Mouse (Mus musculus): ENCODE results near the gene Cdk15.

Cdk15 gene

GRCm38 (mm10) chr1:59272189-59272588 is 15.5 kb downstream of the Cdk15 start:
- in situ Hi-C loops (cut with MboI, MseI): no loop called here

- in situ Hi-C loops (cut with MboI, MseI): no loop called here
Observed at GRCm38 (mm10) chr1:59285880-59286279, 29.2 kb downstream of the Cdk15 start.

GRCm38 (mm10) chr1:59286316-59286850 is 29.7 kb downstream of the Cdk15 start:
- in situ Hi-C loops (cut with MboI, MseI): no loop called here

DNA sequence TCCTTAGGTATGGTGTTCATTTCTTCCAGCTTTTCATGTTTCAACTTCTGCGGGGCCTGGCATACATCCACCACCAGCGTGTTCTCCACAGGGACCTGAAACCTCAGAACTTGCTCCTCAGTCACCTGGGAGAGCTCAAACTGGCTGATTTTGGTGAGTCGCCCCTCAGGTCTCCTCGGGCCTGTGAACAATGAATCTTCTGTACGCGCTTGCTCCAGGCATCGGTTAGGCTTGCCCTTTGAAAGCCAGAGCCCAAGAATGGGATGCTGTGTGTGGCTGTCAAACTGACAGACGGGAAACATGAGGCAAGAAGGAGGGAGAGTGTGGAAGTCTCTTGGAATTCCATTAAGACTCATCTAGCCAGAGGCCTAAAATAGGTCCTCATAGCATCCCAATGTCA is 31.0 kb downstream of the Cdk15 start:
- in situ Hi-C loops (cut with MboI, MseI): no loop called here

- in situ Hi-C loops (cut with MboI, MseI): no loop called here
Observed at GRCm38 (mm10) chr1:59291652-59292051, 34.9 kb downstream of the Cdk15 start.

GRCm38 (mm10) chr1:59295769-59296168 is 39.1 kb downstream of the Cdk15 start:
- in situ Hi-C loops (cut with MboI, MseI): no loop called here

DNA sequence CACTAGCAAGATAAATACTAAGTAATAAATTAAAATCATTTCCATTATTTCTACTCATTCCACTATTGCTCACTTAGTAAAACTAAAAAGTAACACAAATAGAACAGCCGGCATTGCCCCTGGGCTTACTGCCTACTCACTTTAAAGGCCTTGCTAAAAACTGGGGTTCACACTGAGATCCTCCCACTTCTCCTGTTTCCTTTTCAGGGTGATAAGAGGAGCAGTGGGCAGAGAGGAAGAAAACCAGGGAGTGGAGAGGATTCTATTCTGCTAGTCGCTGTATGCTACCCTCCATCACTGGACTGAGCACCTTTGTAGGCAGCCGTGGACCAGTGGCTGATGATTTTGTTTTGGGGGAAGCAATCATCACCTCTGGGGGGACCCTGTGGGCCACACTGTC is 40.5 kb downstream of the Cdk15 start:
- in situ Hi-C loops (cut with MboI, MseI): no loop called here

DNA sequence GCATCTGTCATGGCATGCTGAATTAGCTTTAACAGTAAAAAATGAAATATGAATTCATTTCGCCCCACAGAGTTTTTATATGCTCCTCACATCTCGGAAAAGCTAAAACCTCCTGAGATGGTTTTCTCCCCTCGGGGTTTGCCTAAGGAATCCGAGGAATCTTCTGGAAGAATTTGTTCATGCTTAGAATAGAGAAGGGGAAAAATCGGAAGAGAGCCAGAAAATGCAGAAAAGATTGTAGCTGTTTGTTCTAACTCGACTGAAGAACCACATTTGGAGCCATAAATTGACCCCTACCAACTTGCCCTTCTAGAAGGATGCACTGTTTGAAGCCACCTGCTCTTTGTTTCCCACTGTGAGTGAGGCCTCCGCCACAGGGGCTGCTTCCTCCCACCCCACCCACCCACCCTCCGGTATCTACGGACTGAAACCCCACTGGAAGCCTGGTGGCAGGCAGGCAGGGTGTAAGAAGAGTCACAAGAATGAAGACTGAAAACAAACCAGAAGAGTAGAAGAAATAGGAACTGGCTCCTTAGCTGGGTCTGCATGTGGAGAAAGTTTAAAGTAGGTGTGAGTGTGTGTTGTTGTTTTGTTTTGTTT is 41.9 kb downstream of the Cdk15 start:
- in situ Hi-C loops (cut with MboI, MseI): no loop called here

DNA sequence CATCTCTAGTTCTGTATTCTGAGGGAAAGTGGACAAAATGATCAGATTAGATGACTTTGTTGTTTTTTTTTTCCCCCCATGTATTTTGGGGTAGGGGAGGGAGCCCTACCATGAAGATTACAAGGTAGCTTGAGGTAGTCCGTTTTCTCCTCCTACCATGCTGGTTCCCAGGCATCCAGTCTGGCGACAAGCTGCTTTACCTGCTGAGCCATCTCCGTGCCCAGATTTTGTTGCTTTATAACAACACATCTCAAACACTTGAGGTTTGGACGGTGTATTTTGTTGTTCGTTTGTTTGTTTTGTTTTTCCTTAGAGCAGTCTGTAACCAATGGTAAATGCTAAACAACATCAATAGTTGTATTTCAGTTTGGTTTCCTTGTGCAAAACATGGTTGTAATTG is 50.6 kb downstream of the Cdk15 start:
- in situ Hi-C loops (cut with MboI, MseI): no loop called here

GRCm38 (mm10) chr1:59311292-59311885 is 54.7 kb downstream of the Cdk15 start:
- in situ Hi-C loops (cut with MboI, MseI): loop anchor here in 1 of 2 experiments (10.0 kb wide), 2 partner anchors 283 to 313 kb away; no protein-coding TSS in a partner anchor

GRCm38 (mm10) chr1:59312187-59313153 is 55.8 kb downstream of the Cdk15 start:
- in situ Hi-C loops (cut with MboI, MseI): loop anchor here in 1 of 2 experiments (10.0 kb wide), 2 partner anchors 282 to 312 kb away; no protein-coding TSS in a partner anchor

GRCm38 (mm10) chr1:59313154-59313940 is 56.6 kb downstream of the Cdk15 start:
- in situ Hi-C loops (cut with MboI, MseI): loop anchor here in 1 of 2 experiments (10.0 kb wide), 2 partner anchors 281 to 311 kb away; no protein-coding TSS in a partner anchor

DNA sequence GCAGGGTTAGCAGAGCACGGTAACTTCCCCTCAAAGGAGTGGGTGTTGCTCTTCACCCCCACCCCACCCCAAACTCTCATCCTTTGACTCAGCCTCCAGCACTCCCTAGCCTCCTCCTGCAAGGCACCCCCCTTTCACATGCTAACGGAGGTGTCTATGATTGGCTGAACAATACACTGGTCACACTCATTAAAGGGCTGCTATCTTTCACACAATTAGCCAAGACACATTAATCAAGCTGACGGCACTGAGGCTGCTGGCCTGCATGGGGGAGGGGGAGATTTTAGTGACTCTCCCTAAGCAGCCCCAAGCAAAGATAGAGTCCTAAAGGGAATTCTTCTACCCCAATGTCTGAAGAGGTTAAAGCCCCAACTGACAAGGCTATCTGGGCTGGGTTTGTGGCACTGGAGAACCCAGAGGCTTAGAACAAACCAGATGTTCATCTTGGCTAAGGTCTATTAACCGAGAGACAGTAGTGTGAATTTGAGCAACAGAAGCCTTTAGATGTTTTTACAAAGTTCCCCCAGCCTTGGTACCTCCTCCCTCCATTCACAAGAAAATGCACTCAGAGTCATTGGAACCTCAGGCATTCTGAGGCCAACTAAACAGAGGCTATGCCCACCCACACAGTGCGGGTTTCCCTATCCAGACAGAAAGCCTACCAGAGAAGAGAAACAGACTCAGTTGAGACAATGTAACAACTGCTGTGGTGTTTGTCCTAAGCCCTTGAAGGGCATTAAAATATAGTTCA is 58.5 kb downstream of the Cdk15 start:
- in situ Hi-C loops (cut with MboI, MseI): loop anchor here in 1 of 2 experiments (10.0 kb wide), 2 partner anchors 280 to 310 kb away; no protein-coding TSS in a partner anchor

DNA sequence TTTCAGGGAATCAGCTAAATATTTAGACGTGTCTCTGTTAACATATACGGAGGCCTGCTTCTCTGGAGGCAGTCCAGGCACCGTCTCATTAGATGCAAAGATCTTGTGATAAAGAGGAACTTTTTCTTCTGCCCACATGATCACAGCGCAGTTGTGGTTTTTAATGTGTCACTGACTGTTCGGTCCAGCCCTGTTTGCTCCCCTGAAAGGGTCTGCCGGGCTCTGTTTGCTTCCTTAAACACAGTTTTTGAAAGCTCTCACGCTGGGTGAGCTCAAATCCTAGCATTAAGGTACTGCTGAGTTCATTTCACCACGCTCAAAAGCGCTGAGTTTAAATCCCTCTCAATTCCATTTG is 59.3 kb downstream of the Cdk15 start:
- in situ Hi-C loops (cut with MboI, MseI): loop anchor here in 1 of 2 experiments (10.0 kb wide), 2 partner anchors 279 to 309 kb away; no protein-coding TSS in a partner anchor

DNA sequence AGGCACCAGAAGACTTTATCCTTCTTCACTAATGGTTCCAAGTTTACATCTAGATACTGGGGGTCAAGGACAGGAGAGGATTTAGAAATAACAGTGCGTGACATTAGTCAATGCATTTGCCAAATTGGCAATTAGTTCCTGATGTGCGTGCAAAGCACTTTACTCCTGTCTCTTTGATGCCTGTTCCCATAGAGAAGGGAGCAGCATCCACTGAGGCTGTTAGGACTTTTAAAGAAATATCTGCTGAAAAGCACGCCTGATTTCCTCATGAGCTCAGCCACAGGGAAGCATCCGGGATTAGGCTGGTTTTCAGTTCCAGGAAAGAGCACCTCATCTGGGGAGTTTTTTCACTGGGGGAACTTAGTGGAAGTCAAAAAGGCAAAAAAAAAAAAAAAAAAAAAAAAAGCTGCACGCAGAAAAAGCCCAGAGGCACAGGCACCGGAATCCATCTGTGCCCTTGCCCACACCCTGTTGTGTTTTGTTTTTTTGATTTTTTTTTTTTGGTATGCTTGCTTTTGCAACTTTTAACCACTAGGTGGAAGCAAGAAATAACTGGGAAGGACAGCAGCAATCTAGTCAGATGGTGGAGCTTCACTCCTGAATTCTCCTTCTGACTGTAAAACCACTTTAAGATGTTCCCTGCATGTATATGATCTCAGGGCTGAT is 59.8 kb downstream of the Cdk15 start:
- in situ Hi-C loops (cut with MboI, MseI): loop anchor here in 1 of 2 experiments (10.0 kb wide), 2 partner anchors 278 to 308 kb away; no protein-coding TSS in a partner anchor

DNA sequence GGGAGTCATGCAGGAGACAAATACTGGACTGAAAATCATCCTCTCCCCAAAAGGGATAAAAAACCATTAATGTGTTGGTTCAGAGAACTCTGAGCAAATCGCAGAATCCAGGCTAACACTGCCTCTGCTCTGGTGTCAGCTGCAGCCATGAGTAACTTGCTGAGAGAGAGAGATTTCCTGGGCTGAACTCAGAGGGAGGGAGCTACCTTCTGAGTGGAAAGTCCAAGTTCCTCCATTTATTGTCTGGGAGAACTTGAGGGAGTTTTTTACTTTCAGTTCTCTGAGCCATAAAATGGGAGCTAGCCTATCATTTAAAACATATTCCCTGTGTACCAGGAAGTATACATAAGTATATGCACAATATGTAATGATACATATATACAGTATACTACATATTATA is 60.7 kb downstream of the Cdk15 start:
- in situ Hi-C loops (cut with MboI, MseI): loop anchor here in 1 of 2 experiments (10.0 kb wide), 2 partner anchors 277 to 307 kb away; no protein-coding TSS in a partner anchor

DNA sequence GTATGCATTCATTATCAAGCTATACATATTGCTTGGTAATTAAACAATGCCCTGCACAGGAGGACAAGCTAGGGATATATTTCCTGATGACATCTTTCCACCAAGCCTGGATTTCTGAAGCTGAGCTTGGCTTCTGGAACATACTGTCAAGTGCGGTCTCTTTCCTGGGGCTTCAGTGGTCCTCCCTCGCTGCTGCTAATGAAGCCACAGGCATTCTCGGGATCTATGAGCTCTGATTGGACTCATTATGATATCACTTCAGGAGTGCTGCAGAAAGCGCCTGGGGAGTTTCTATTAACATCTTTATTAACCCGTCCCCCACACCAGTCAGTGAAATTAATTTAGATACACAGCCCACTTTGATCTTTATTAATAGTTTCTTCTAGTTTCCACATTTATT is 62.2 kb downstream of the Cdk15 start:
- in situ Hi-C loops (cut with MboI, MseI): loop anchor here in 1 of 2 experiments (10.0 kb wide), 2 partner anchors 276 to 306 kb away; no protein-coding TSS in a partner anchor

DNA sequence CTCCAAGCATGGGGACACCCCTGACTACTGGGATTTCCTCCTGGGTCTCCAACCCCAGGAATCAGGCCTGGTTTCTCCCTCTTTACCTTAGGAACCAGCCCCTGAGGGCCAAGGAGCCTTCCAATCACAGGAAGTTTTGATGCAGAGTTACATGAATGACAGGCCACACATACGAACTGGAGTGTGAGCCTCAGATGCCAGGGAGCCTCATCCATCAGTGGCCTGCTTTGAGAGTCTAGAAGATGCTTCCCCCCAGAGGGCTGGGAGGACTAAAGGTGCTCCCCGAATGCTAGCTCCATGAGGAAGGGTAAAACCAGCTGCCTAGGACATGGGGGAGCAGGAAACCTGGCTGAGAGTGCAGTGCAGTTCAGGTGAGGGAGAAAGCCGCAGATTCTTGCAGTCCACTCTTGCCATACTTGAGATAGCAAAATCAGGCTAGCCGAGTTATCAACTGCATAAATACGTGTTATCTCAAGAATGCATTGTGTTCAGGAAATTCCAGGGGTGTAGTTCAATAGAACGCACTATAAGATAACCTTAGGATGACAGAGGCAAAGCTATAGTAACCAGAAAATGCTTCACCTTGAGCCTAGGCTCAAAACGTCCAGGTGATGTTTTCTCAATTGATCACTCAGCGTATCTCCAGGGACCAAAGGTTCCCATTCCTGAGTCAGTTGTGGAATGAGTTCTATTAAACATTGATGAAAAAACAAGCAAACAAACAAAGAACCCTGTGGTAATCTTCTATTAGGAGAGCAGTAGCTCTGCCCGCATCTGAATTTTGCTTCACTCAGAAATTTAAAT is 64.6 kb downstream of the Cdk15 start:
- in situ Hi-C loops (cut with MboI, MseI): no loop called here
